Mouse (Mus musculus): Measurements from ENCODE around the gene Polr2l. TPM values are rescaled to one million over a fixed set of nuclear protein-coding genes. Genes with fewer than 3 reads are reported as not detected.
A peak's percentile ranks its signal among the peaks of the same experiment; 100 is the strongest.

Gene Polr2l
- polyA plus RNA-seq, 1 experiment: 21.1 TPM

- peak; percentile 63 for TF ChIP-seq POLR2A (IDR thresholded peaks at IDR 0.05; ENCODE audit: control insufficient read depth, low read depth, low read length)
- no peak for TF ChIP-seq CTCF (IDR thresholded peaks at IDR 0.05; ENCODE audit: control insufficient read depth, insufficient read depth, insufficient replicate concordance, low read depth, low read length)
- peak within 1 kb of the TSS; percentile 87 for H3K4me3 ChIP-seq (ENCODE audit: control insufficient read depth, low read depth, low read length)
- H3K36me3 ChIP-seq (ENCODE audit: control insufficient read depth, insufficient read depth, low read length): no peaks in the 10 kb centered on the region; the same call in 1 of the 2 replicates
- H3K27ac ChIP-seq (ENCODE audit: control insufficient read depth, insufficient read depth, low read depth, low read length): peak within 1 kb of the TSS; percentile 58
- peaks cover 49% of the 10 kb centered on the region for H3K4me1 ChIP-seq (ENCODE audit: control insufficient read depth, insufficient read depth, low read length)
- H3K27me3 ChIP-seq (ENCODE audit: control insufficient read depth, insufficient read depth, low read length): no peaks in the 10 kb centered on the region
These were observed 7.5 kb downstream of the Polr2l start, which contains the start of gene Cd151 for GRCm38 (mm10) chr7:141467230-141468030. Cd151 (plus strand) TSS chr7:141467392.

GRCm38 (mm10) chr7:141466607-141467148 is 8.3 kb downstream of the Polr2l start:
- Histone ChIP-seq H3K4me1 (ENCODE audit: control insufficient read depth, insufficient read depth, low read length) (peaks cover 55% of the 10 kb centered on the region), H3K4me3 (ENCODE audit: control insufficient read depth, low read depth, low read length) (peak overlapping the region; percentile 87), H3K36me3 (ENCODE audit: control insufficient read depth, insufficient read depth, low read length) (no peaks in the 10 kb centered on the region; the same call in 1 of the 2 replicates), H3K27me3 (ENCODE audit: control insufficient read depth, insufficient read depth, low read length) (no peaks in the 10 kb centered on the region), H3K27ac (ENCODE audit: control insufficient read depth, insufficient read depth, low read depth, low read length) (peak overlapping the region; percentile 37)
- no peak for TF ChIP-seq POLR2A (IDR thresholded peaks at IDR 0.05; ENCODE audit: control insufficient read depth, low read depth, low read length)
- TF ChIP-seq CTCF (IDR thresholded peaks at IDR 0.05; ENCODE audit: control insufficient read depth, insufficient read depth, insufficient replicate concordance, low read depth, low read length): no peak

- no peak for TF ChIP-seq CTCF (IDR thresholded peaks at IDR 0.05; ENCODE audit: control insufficient read depth, insufficient read depth, insufficient replicate concordance, low read depth, low read length)
- no peak for TF ChIP-seq POLR2A (IDR thresholded peaks at IDR 0.05; ENCODE audit: control insufficient read depth, low read depth, low read length)
- Histone ChIP-seq H3K36me3 (ENCODE audit: control insufficient read depth, insufficient read depth, low read length) (no peaks in the 10 kb centered on the region; the same call in 1 of the 2 replicates), H3K27ac (ENCODE audit: control insufficient read depth, insufficient read depth, low read depth, low read length) (peak overlapping the region; percentile 23; the same call in 1 of the 2 replicates), H3K4me3 (ENCODE audit: control insufficient read depth, low read depth, low read length) (no peak overlapping the region), H3K27me3 (ENCODE audit: control insufficient read depth, insufficient read depth, low read length) (no peaks in the 10 kb centered on the region), H3K4me1 (ENCODE audit: control insufficient read depth, insufficient read depth, low read length) (peaks cover 59% of the 10 kb centered on the region)
These were observed 8.9 kb downstream of the Polr2l start for GRCm38 (mm10) chr7:141466045-141466394.

GRCm38 (mm10) chr7:141465388-141466044 is 9.4 kb downstream of the Polr2l start:
- no peaks in the 10 kb centered on the region for H3K27me3 ChIP-seq (ENCODE audit: control insufficient read depth, insufficient read depth, low read length)
- no peak overlapping the region for H3K4me3 ChIP-seq (ENCODE audit: control insufficient read depth, low read depth, low read length)
- H3K27ac ChIP-seq (ENCODE audit: control insufficient read depth, insufficient read depth, low read depth, low read length): peak overlapping the region; percentile 23; the same call in 1 of the 2 replicates
- H3K36me3 ChIP-seq (ENCODE audit: control insufficient read depth, insufficient read depth, low read length): no peaks in the 10 kb centered on the region; the same call in 1 of the 2 replicates
- H3K4me1 ChIP-seq (ENCODE audit: control insufficient read depth, insufficient read depth, low read length): peaks cover 61% of the 10 kb centered on the region
- TF ChIP-seq CTCF (IDR thresholded peaks at IDR 0.05; ENCODE audit: control insufficient read depth, insufficient read depth, insufficient replicate concordance, low read depth, low read length) (no peak), POLR2A (IDR thresholded peaks at IDR 0.05; ENCODE audit: control insufficient read depth, low read depth, low read length) (no peak)

- no peak for TF ChIP-seq POLR2A (IDR thresholded peaks at IDR 0.05; ENCODE audit: control insufficient read depth, low read depth, low read length)
- Histone ChIP-seq H3K27me3 (ENCODE audit: control insufficient read depth, insufficient read depth, low read length) (no peaks in the 10 kb centered on the region), H3K4me3 (ENCODE audit: control insufficient read depth, low read depth, low read length) (peak overlapping the region; percentile 66), H3K36me3 (ENCODE audit: control insufficient read depth, insufficient read depth, low read length) (no peaks in the 10 kb centered on the region), H3K27ac (ENCODE audit: control insufficient read depth, insufficient read depth, low read depth, low read length) (peak overlapping the region; percentile 18), H3K4me1 (ENCODE audit: control insufficient read depth, insufficient read depth, low read length) (peaks cover 61% of the 10 kb centered on the region)
These were observed 10.2 kb downstream of the Polr2l start for GRCm38 (mm10) chr7:141464603-141465201.

- Histone ChIP-seq H3K27me3 (ENCODE audit: control insufficient read depth, insufficient read depth, low read length) (no peaks in the 10 kb centered on the region), H3K4me1 (ENCODE audit: control insufficient read depth, insufficient read depth, low read length) (peaks cover 62% of the 10 kb centered on the region), H3K4me3 (ENCODE audit: control insufficient read depth, low read depth, low read length) (peak overlapping the region; percentile 66), H3K27ac (ENCODE audit: control insufficient read depth, insufficient read depth, low read depth, low read length) (no peak overlapping the region; the same call in 1 of the 2 replicates), H3K36me3 (ENCODE audit: control insufficient read depth, insufficient read depth, low read length) (no peaks in the 10 kb centered on the region)
- no peak for TF ChIP-seq POLR2A (IDR thresholded peaks at IDR 0.05; ENCODE audit: control insufficient read depth, low read depth, low read length)
- no peak for TF ChIP-seq CTCF (IDR thresholded peaks at IDR 0.05; ENCODE audit: control insufficient read depth, insufficient read depth, insufficient replicate concordance, low read depth, low read length)
These were observed 10.9 kb downstream of the Polr2l start for GRCm38 (mm10) chr7:141463824-141464602.
